Mouse (Mus musculus) WW6 (cell line): ENCODE measurements around the gene Ccdc163.
"Not testable (repeated sequence)": the region's sequence is repeated elsewhere in the genome, so short reads cannot be mapped to it uniquely, and the experiment has no call there.

Experiments
- DNase-seq: peaks from one replicate; pipeline ENCODE4 v3.0.0-alpha.2; 2013; ENCODE audit warnings: low read depth, low spot score

Gene Ccdc163

GRCm38 (mm10) chr4:116708201-116708764 lies at the start of gene Ccdc163, which contains the start of gene Mmachc:
Gene Ccdc163, plus strand, starts transcription at chr4:116708509.
Gene Mmachc, minus strand, starts transcription at chr4:116708406.
- DNase-seq, result peak; percentile 88

- no peak for DNase-seq
Observed at GRCm38 (mm10) chr4:116659474-116659873, 48.8 kb upstream of the Ccdc163 start.

- DNase-seq, result not testable (repeated sequence)
Observed at GRCm38 (mm10) chr4:116659916-116660315, 48.4 kb upstream of the Ccdc163 start.

- no peak for DNase-seq
Observed at GRCm38 (mm10) chr4:116660829-116661228, 47.5 kb upstream of the Ccdc163 start.

GRCm38 (mm10) chr4:116661998-116662397 lies 46.3 kb upstream of the Ccdc163 start:
- DNase-seq, result no peak

GRCm38 (mm10) chr4:116666625-116667024 lies 41.7 kb upstream of the Ccdc163 start:
- DNase-seq, result no peak

GRCm38 (mm10) chr4:116668145-116668544 lies 40.2 kb upstream of the Ccdc163 start:
- no peak for DNase-seq

- no peak for DNase-seq
Observed at GRCm38 (mm10) chr4:116669291-116669690, 39.0 kb upstream of the Ccdc163 start.

GRCm38 (mm10) chr4:116672785-116673184 lies 35.5 kb upstream of the Ccdc163 start:
- no peak for DNase-seq

- DNase-seq, result not testable (repeated sequence)
Observed at GRCm38 (mm10) chr4:116674761-116675160, 33.5 kb upstream of the Ccdc163 start.

GRCm38 (mm10) chr4:116676027-116676426 lies 32.3 kb upstream of the Ccdc163 start:
- DNase-seq, result no peak

GRCm38 (mm10) chr4:116677808-116678207 lies 30.5 kb upstream of the Ccdc163 start:
- no peak for DNase-seq

- DNase-seq, result no peak
Observed at GRCm38 (mm10) chr4:116679141-116679540, 29.2 kb upstream of the Ccdc163 start.

GRCm38 (mm10) chr4:116680521-116680920 lies 27.8 kb upstream of the Ccdc163 start:
- not testable (repeated sequence) for DNase-seq

- no peak for DNase-seq
Observed at GRCm38 (mm10) chr4:116683957-116684356, 24.4 kb upstream of the Ccdc163 start.

GRCm38 (mm10) chr4:116684665-116685064 lies 23.6 kb upstream of the Ccdc163 start:
- no peak for DNase-seq

- peak; percentile 73 for DNase-seq
Observed at GRCm38 (mm10) chr4:116685402-116686061, 22.8 kb upstream of the Ccdc163 start, which contains the start of gene Prdx1. Gene Prdx1, plus strand, starts transcription at chr4:116685544.

GRCm38 (mm10) chr4:116687041-116687440 lies 21.3 kb upstream of the Ccdc163 start:
- DNase-seq, result no peak

GRCm38 (mm10) chr4:116689309-116689876 lies 18.9 kb upstream of the Ccdc163 start:
- DNase-seq, result no peak

GRCm38 (mm10) chr4:116692146-116692545 lies 16.2 kb upstream of the Ccdc163 start:
- DNase-seq, result no peak

GRCm38 (mm10) chr4:116693785-116694184 lies 14.5 kb upstream of the Ccdc163 start:
- DNase-seq, result no peak

GRCm38 (mm10) chr4:116698693-116699342 lies 9.5 kb upstream of the Ccdc163 start:
- no peak for DNase-seq
